Mouse (Mus musculus): Measurements from ENCODE around the gene Olfr715b. TPM values are rescaled to one million over a fixed set of nuclear protein-coding genes. Genes with fewer than 3 reads are reported as not detected.
"Not testable (repeated sequence)": the region's sequence is repeated elsewhere in the genome, so short reads cannot be mapped to it uniquely, and the experiment has no call there.

The Olfr715b gene
- not detected for total RNA-seq (2018; cell fraction: chromatin; rRNA removed)
- not detected for total RNA-seq (2018; cell fraction: cytosol; rRNA removed)
- total RNA-seq (2018; cell fraction: nucleus; rRNA removed) = not detected
- polyA plus RNA-seq (2018) = not detected in 3 replicates

GRCm38 (mm10) chr7:107110269-107110668, at the start of gene Olfr715b:
Gene Olfr715b (minus strand): TSS chr7:107110369.
- H3K79me2 ChIP-seq (ENCODE audit: inconsistent target); H3K36me3 ChIP-seq (ENCODE audit: inconsistent target); H3K27ac ChIP-seq; H3K4me3 ChIP-seq (ENCODE audit: inconsistent target): not testable (repeated sequence)
- 100% methylated on average over 1 of the region's 2 CpGs for WGBS (ENCODE audit: missing documents)

GRCm38 (mm10) chr7:107138027-107138426, 27.9 kb upstream of the Olfr715b start, which contains the start of gene Olfr716:
Gene Olfr716 (plus strand): TSS chr7:107138327.
- WGBS (ENCODE audit: missing documents) = 68% methylated on average over 2 of the region's 2 CpGs
- not testable (repeated sequence) for H3K79me2 ChIP-seq (ENCODE audit: inconsistent target); H3K27ac ChIP-seq; H3K4me3 ChIP-seq (ENCODE audit: inconsistent target); H3K36me3 ChIP-seq (ENCODE audit: inconsistent target)

GRCm38 (mm10) chr7:107130983-107131382, 20.8 kb upstream of the Olfr715b start, which contains the start of gene Olfr715:
Gene Olfr715 (minus strand): TSS chr7:107131083.
- not testable (repeated sequence) for H3K27ac ChIP-seq; H3K79me2 ChIP-seq (ENCODE audit: inconsistent target); H3K36me3 ChIP-seq (ENCODE audit: inconsistent target); H3K4me3 ChIP-seq (ENCODE audit: inconsistent target)
- WGBS (ENCODE audit: missing documents) = 80% methylated on average over 1 of the region's 3 CpGs

GRCm38 (mm10) chr7:107092920-107093319, 17.2 kb downstream of the Olfr715b start, which contains the start of gene Olfr17:
Gene Olfr17 (plus strand): TSS chr7:107093220.
- Histone ChIP-seq H3K4me3 (ENCODE audit: inconsistent target) (no peak within 1 kb of the TSS), H3K79me2 (ENCODE audit: inconsistent target) (no peaks in the 10 kb centered on the region), H3K27ac (no peak within 1 kb of the TSS), H3K36me3 (ENCODE audit: inconsistent target) (no peaks in the 10 kb centered on the region)
- 53% methylated on average over 1 of the region's 1 CpGs for WGBS (ENCODE audit: missing documents)

DNA sequence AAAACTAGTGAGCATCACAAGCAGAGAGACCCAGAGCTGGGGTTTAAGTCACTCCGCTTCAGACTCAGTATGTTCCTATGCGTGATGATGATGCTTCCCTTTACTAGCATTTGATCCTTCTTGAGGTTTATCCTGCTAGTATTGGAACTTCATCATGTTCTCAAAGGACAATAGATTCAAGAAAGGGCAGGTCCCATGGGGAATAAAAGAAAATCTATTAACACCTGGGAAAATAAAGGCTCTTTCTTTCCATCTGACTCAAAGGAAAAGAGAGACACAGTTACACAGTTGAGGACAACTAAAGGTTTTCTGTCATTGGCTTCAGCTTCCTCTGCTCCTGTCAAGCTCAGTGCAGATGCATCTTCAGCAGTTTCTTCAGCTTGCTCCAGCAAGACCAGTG, 39.5 kb downstream of the Olfr715b start, which contains the start of gene Olfr714:
Olfr714 (plus strand) TSS at position 301 of the 400 bp plus-strand sequence.
- Histone ChIP-seq H3K27ac (no peak within 1 kb of the TSS), H3K79me2 (ENCODE audit: inconsistent target) (no peaks in the 10 kb centered on the region), H3K36me3 (ENCODE audit: inconsistent target) (no peaks in the 10 kb centered on the region), H3K4me3 (ENCODE audit: inconsistent target) (no peak within 1 kb of the TSS)
- WGBS (ENCODE audit: missing documents) = 90% methylated on average over 2 of the region's 2 CpGs

Other genes with a start within 250 kb of the Olfr715b start
- gene Olfr704, start 247.2 kb downstream of the Olfr715b start, polyA plus RNA-seq (2018) = not detected in 3 replicates
- gene Olfr705, start 233.5 kb downstream of the Olfr715b start, polyA plus RNA-seq (2018) = not detected in 3 replicates
- not detected in 3 replicates for gene Olfr706, start 222.2 kb downstream of the Olfr715b start, polyA plus RNA-seq (2018)
- gene Olfr707, start 209.1 kb downstream of the Olfr715b start, polyA plus RNA-seq (2018) = not detected in 3 replicates
- not detected in 3 replicates for gene Olfr1532-ps1, start 202.4 kb downstream of the Olfr715b start, polyA plus RNA-seq (2018)
- gene Olfr709-ps1, start 178.2 kb downstream of the Olfr715b start, polyA plus RNA-seq (2018) = not detected in 3 replicates
- not detected in 3 replicates for gene Olfr710, start 162.1 kb downstream of the Olfr715b start, polyA plus RNA-seq (2018)
- gene Olfr6, start 146.4 kb downstream of the Olfr715b start, polyA plus RNA-seq (2018) = not detected in 3 replicates
- not detected in 3 replicates for gene Olfr711, start 134.9 kb downstream of the Olfr715b start, polyA plus RNA-seq (2018)
- not detected in 3 replicates for gene Olfr2, start 104.3 kb downstream of the Olfr715b start, polyA plus RNA-seq (2018)
- not detected in 3 replicates for gene Olfr713, start 79.2 kb downstream of the Olfr715b start, polyA plus RNA-seq (2018)
- gene Olfr714, start 39.4 kb downstream of the Olfr715b start, polyA plus RNA-seq (2018) = not detected in 3 replicates
- not detected in 3 replicates for gene Olfr17, start 17.1 kb downstream of the Olfr715b start, polyA plus RNA-seq (2018)
- gene Olfr715, start 20.7 kb upstream of the Olfr715b start, polyA plus RNA-seq (2018) = not detected in 3 replicates
- gene Olfr716, start 28.0 kb upstream of the Olfr715b start, polyA plus RNA-seq (2018) = not detected in 3 replicates
- not detected in 3 replicates for gene Nlrp14, start 56.6 kb upstream of the Olfr715b start, polyA plus RNA-seq (2018)
- gene Rbmxl2, start 99.1 kb upstream of the Olfr715b start, polyA plus RNA-seq (2018) = not detected in 3 replicates

Data from macrophage (primary cell).